Mouse (Mus musculus) activated CD4-positive, CD25-positive, alpha-beta regulatory T cell (primary cell): ENCODE data around the gene Eapp. TPM values are rescaled to one million over a fixed set of nuclear protein-coding genes. Genes with fewer than 3 reads are reported as not detected.

Source experiments
- polyA plus RNA-seq, 2 experiments: library from polyadenylated mRNA; unstranded; fragments of 100-300 nt; shearing (Covaris generic); gene quantifications; one replicate each; pipeline ENCODE4 v1.2.1; 2017

Eapp gene
- 10 to 100 TPM; 81.8 to 91.4 TPM for polyA plus RNA-seq

DNA sequence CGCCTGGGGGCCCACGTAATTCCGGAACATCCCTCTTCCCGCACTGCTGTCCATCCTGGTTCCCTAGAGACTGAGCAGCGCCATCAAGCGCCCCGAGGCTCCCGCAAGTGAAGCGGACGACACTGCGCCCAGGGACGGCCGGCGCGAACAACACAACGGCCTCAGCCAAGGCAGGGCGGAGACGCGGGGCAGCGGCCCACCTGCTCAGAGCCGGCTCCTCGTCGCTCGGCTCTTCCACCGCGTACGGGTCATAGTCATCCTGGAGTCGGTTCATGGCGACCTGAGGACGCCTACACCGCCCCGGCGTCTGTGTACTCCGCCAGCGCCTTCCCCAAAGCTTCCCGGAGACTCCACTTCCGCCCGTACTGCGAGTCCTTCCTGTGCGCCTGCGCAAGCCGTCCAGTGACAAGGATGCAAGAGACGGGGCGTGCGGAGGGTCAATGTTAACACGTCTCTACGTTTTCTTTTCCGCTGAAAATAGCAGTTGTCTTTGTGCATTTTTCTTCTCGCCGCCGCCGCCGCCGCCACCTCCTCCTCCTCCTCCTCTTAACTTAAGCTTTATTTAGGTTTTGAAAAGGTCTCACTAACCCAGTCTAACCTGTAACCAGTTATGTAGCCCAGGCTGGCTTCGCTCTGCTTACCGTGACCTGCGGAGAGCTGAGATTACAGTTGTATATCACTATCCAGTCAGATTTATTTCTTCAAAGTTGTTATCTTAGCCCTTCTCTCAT lies at the start of gene Eapp:
Eapp (minus strand) TSS at position 387 of the 731 bp plus-strand sequence.

DNA sequence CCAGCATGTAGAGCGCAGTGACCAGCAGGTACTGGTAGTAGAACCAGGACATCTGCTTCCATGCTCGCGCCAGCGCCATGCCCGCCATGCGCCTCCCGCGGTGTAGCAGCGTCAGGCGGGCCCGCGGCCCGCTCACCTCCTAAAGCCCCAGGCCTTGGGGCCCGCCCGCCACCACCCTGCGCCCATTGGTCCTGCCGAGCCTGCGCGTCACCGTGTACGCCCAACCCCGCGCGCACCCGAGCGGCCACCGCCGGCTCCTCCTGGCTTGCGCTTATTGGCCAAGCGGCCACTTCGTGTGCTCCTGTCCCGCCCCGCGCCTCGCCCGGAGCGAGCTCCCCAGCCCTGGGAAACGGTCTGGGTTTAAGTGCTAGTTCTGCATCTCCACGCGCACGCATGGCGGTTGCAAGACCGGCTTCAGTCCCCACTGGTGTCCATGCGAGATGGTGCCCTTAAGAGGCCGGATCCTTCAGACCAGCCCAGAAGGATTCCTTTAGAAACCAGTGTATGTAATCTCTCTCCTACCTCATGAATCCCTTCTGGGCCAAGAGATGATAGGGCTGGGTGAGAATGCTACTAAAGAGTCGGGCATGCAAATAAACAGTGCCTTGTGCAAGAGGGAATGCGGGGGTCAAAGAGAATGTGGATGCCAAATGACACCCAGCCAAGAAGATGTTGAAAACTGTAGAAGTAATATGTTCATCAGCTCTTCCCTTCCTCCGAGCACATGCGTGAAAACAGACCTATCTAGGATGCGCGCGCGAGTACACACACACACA lies 39.1 kb downstream of the Eapp start, which contains the start of gene Sptssa:
Sptssa (minus strand) TSS at position 178 of the 776 bp plus-strand sequence.

Other genes starting within 250 kb of the Eapp start
- 100 to 1,000 TPM; 171 to 282 TPM for gene Sptssa, start 39.3 kb downstream of the Eapp start, polyA plus RNA-seq
- 100 to 1,000 TPM; 112 to 126 TPM for gene Snx6, start 99.8 kb upstream of the Eapp start, polyA plus RNA-seq
- 10 to 100 TPM; 28.5 to 33.8 TPM for gene Cfl2, start 167.0 kb upstream of the Eapp start, polyA plus RNA-seq